Mouse (Mus musculus) embryonic facial prominence, embryonic 11.5 days (tissue): Measurements from ENCODE around the gene Glp1r. TPM values are rescaled to one million over a fixed set of nuclear protein-coding genes. Genes with fewer than 3 reads are reported as not detected.

Experiments used
- ATAC-seq: fragments of 200-750 bp; cut with Nextera tagmentation; replicated peaks from 2 replicates; pipeline ENCODE4 v1.8.0; 2017; ENCODE audit warnings: low read depth; ENCODE audit not compliant: insufficient number of reproducible peaks, low FRiP score, low TSS enrichment
- DNase-seq: peaks from one replicate; pipeline ENCODE4 v3.0.0-alpha.2; 2015; ENCODE audit warnings: low spot score
- H3K27ac ChIP-seq: fragments of 300-500 bp; sonication (generic); replicated peaks from 2 replicates; pipeline ENCODE4 v1.5.1; 2014; ENCODE audit warnings: mild to moderate bottlenecking, low read depth, low read length, control low read depth
- H3K27me3 ChIP-seq: fragments of 300-500 bp; sonication (generic); 2 replicates; pipeline ENCODE4 v1.6.1; 2014; ENCODE audit warnings: mild to moderate bottlenecking, low read length, moderate library complexity, mixed read lengths; ENCODE audit not compliant: control insufficient read depth, insufficient read depth
- H3K36me3 ChIP-seq: fragments of 300-500 bp; sonication (generic); replicated peaks from 2 replicates; pipeline ENCODE4 v1.6.1; 2014; ENCODE audit warnings: low read depth, mild to moderate bottlenecking, low read length, moderate library complexity, mixed read lengths; ENCODE audit not compliant: control insufficient read depth, insufficient read depth
- H3K4me1 ChIP-seq: fragments of 300-500 bp; sonication (generic); 2 replicates; pipeline ENCODE4 v1.6.1; 2014; ENCODE audit warnings: low read length, mixed read lengths; ENCODE audit not compliant: control insufficient read depth, insufficient read depth
- H3K4me2 ChIP-seq: fragments of 300-500 bp; sonication (generic); 2 replicates; pipeline ENCODE4 v1.6.1; 2014; ENCODE audit warnings: low read depth, mild to moderate bottlenecking, control low read depth, low read length, moderate library complexity
- H3K4me3 ChIP-seq: fragments of 300-500 bp; sonication (generic); 2 replicates; pipeline ENCODE4 v1.5.1; 2014; ENCODE audit warnings: low read depth, low read length, control low read depth
- H3K9ac ChIP-seq: fragments of 300-500 bp; sonication (generic); replicated peaks from 2 replicates; pipeline ENCODE4 v1.6.1; 2014; ENCODE audit warnings: mild to moderate bottlenecking, control low read depth, low read length
- H3K9me3 ChIP-seq: fragments of 300-500 bp; sonication (generic); replicated peaks from 2 replicates; pipeline ENCODE4 v1.6.1; 2016; ENCODE audit warnings: mild to moderate bottlenecking, low read length, inconsistent platforms, mixed read lengths; ENCODE audit not compliant: control insufficient read depth
- WGBS: fragments of 180-500 bp; shearing (Covaris S2); extraction: QIAGEN DNeasy Blood & Tissue Kit; methylation state at CpG from one replicate; pipeline ENCODE4 v1.1.7; 2014; 5-methylcytosine and 5-hydroxymethylcytosine counted together
- polyA plus RNA-seq: library from polyadenylated mRNA; unstranded; fragments of >200 nt; fragmentation: Nextera tagmentation; extraction: Ambion mirVana; gene quantifications from 2 replicates; pipeline ENCODE4 v1.2.1, GENCODE M21; 2014

The Glp1r gene
- polyA plus RNA-seq, 1 experiment from 2014 or later, result 0.08 TPM

GRCm38 (mm10) chr17:30954340-30954739 is 52.7 kb downstream of the Glp1r start, which contains the start of gene Umodl1:
TSS of gene Umodl1 (plus strand) at chr17:30954640.
- H3K9ac ChIP-seq, result no peak within 1 kb of the TSS
- no peak within 1 kb of the TSS for H3K4me3 ChIP-seq
- H3K36me3 ChIP-seq, result no peaks in the 10 kb centered on the region
- H3K9me3 ChIP-seq, result no peaks in the 10 kb centered on the region
- H3K27me3 ChIP-seq, result no peaks in the 10 kb centered on the region
- no peak within 1 kb of the TSS for H3K4me2 ChIP-seq
- no peak for DNase-seq
- no peak within 1 kb of the TSS for H3K27ac ChIP-seq
- no peaks in the 10 kb centered on the region for H3K4me1 ChIP-seq
- no peak for ATAC-seq
- WGBS, result 53% methylated on average over 10 of the region's 10 CpGs

- H3K9ac ChIP-seq, result no peak overlapping the region
- 62% methylated on average over 7 of the region's 7 CpGs for WGBS
- H3K4me3 ChIP-seq, result no peak overlapping the region
- no peaks in the 10 kb centered on the region for H3K36me3 ChIP-seq
- no peak overlapping the region for H3K27ac ChIP-seq
- H3K27me3 ChIP-seq, result no peaks in the 10 kb centered on the region
- no peak for DNase-seq
- H3K9me3 ChIP-seq, result no peaks in the 10 kb centered on the region
- no peak for ATAC-seq
- H3K4me2 ChIP-seq, result no peak overlapping the region
- H3K4me1 ChIP-seq, result no peaks in the 10 kb centered on the region
Observed at GRCm38 (mm10) chr17:30961936-30962592, 60.4 kb downstream of the Glp1r start.

GRCm38 (mm10) chr17:30962880-30963279 is 61.3 kb downstream of the Glp1r start:
- H3K9ac ChIP-seq, result no peak overlapping the region
- H3K4me2 ChIP-seq, result no peak overlapping the region
- DNase-seq (no peak), ATAC-seq (no peak)
- no peaks in the 10 kb centered on the region for H3K9me3 ChIP-seq
- no peaks in the 10 kb centered on the region for H3K27me3 ChIP-seq
- no peak overlapping the region for H3K27ac ChIP-seq
- H3K4me3 ChIP-seq, result no peak overlapping the region
- WGBS, result 43% methylated on average over 2 of the region's 2 CpGs
- H3K4me1 ChIP-seq, result no peaks in the 10 kb centered on the region
- H3K36me3 ChIP-seq, result no peaks in the 10 kb centered on the region

- H3K4me2 ChIP-seq, result no peak overlapping the region
- no peak overlapping the region for H3K27ac ChIP-seq
- ATAC-seq (no peak), DNase-seq (peak; percentile 36)
- no peaks in the 10 kb centered on the region for H3K27me3 ChIP-seq
- no peaks in the 10 kb centered on the region for H3K36me3 ChIP-seq
- whole genome bisulfite sequencing, result 57% methylated on average over 4 of the region's 4 CpGs
- H3K9me3 ChIP-seq, result no peaks in the 10 kb centered on the region
- H3K4me1 ChIP-seq, result no peaks in the 10 kb centered on the region
- no peak overlapping the region for H3K4me3 ChIP-seq
- no peak overlapping the region for H3K9ac ChIP-seq
Observed at GRCm38 (mm10) chr17:30969983-30970382, 68.4 kb downstream of the Glp1r start.

GRCm38 (mm10) chr17:30971877-30972276 is 70.3 kb downstream of the Glp1r start:
- Histone ChIP-seq H3K27ac (no peak overlapping the region), H3K27me3 (no peaks in the 10 kb centered on the region), H3K9me3 (no peaks in the 10 kb centered on the region), H3K4me3 (no peak overlapping the region), H3K4me2 (no peak overlapping the region), H3K9ac (no peak overlapping the region), H3K4me1 (no peaks in the 10 kb centered on the region), H3K36me3 (no peaks in the 10 kb centered on the region)
- no peak for ATAC-seq
- 86% methylated on average over 7 of the region's 7 CpGs for WGBS
- no peak for DNase-seq

GRCm38 (mm10) chr17:30973332-30973731 is 71.7 kb downstream of the Glp1r start:
- Histone ChIP-seq H3K36me3 (no peaks in the 10 kb centered on the region), H3K4me2 (no peak overlapping the region), H3K27ac (no peak overlapping the region), H3K27me3 (no peaks in the 10 kb centered on the region), H3K9ac (no peak overlapping the region), H3K4me1 (no peaks in the 10 kb centered on the region), H3K9me3 (no peaks in the 10 kb centered on the region), H3K4me3 (no peak overlapping the region)
- WGBS, result 81% methylated on average over 6 of the region's 6 CpGs
- DNase-seq (no peak), ATAC-seq (no peak)

- WGBS, result 60% methylated on average over 2 of the region's 2 CpGs
- Histone ChIP-seq H3K9ac (no peak overlapping the region), H3K27ac (no peak overlapping the region), H3K27me3 (no peaks in the 10 kb centered on the region), H3K4me3 (no peak overlapping the region), H3K9me3 (no peaks in the 10 kb centered on the region), H3K36me3 (no peaks in the 10 kb centered on the region), H3K4me1 (no peaks in the 10 kb centered on the region), H3K4me2 (no peak overlapping the region)
- DNase-seq (no peak), ATAC-seq (no peak)
Observed at GRCm38 (mm10) chr17:30977290-30977689, 75.7 kb downstream of the Glp1r start.

- H3K4me3 ChIP-seq, result no peak overlapping the region
- ATAC-seq, result no peak
- no peaks in the 10 kb centered on the region for H3K9me3 ChIP-seq
- H3K9ac ChIP-seq, result no peak overlapping the region
- 78% methylated on average over 10 of the region's 10 CpGs for WGBS
- H3K36me3 ChIP-seq, result no peaks in the 10 kb centered on the region
- no peaks in the 10 kb centered on the region for H3K4me1 ChIP-seq
- no peaks in the 10 kb centered on the region for H3K27me3 ChIP-seq
- no peak overlapping the region for H3K4me2 ChIP-seq
- peak; percentile 54 for DNase-seq
- no peak overlapping the region for H3K27ac ChIP-seq
Observed at GRCm38 (mm10) chr17:30978556-30978955, 76.9 kb downstream of the Glp1r start.
